Mouse (Mus musculus): ENCODE measurements at regions not wholly inside any gene's neighbourhood (a gene's known extent, or its start where the extent isn't known, plus 50 kb on each side); places are given as distances from the start of the nearest gene placed in this dataset.

- no peak overlapping the region for H3K4me2 ChIP-seq (ENCODE audit: insufficient read depth, low read depth, poor library complexity, severe bottlenecking)
- in situ Hi-C loops (cut with MboI; ENCODE audit: low pct_ligation_motif_present, low pct_unique_long_range_greater_than_20kb, low sequenced_read_pairs) (no loop called here), dilution Hi-C loops (cut with MboI; ENCODE audit: extremely low pct_ligation_motif_present, extremely low pct_unique_long_range_greater_than_20kb, low sequenced_read_pairs) (no loop called here)
- H3K36me3 ChIP-seq (replicated peaks in 1 of 2; ENCODE audit: control insufficient read depth in 1 of 2, insufficient read depth in 1 of 2, low read length in 1 of 2): no peaks in the 10 kb centered on the region
- no peaks in the 10 kb centered on the region for H3K79me2 ChIP-seq (replicated peaks; ENCODE audit: control insufficient read depth, extremely low read depth, insufficient read depth, poor library complexity, severe bottlenecking)
- H3K27me3 ChIP-seq (replicated peaks): no peaks in the 10 kb centered on the region
- H3K4me3 ChIP-seq (replicated peaks in 1 of 3; ENCODE audit: low read depth in 2 of 3, low read length in 2 of 3, poor library complexity in 1 of 3): no peak overlapping the region
- no peak overlapping the region for H3K9ac ChIP-seq (ENCODE audit: insufficient read depth, low read depth)
- H3K27ac ChIP-seq (ENCODE audit: insufficient read depth, low read depth): no peak overlapping the region
- DNase-seq (ENCODE audit: extremely low read depth): no peak
- H3K9me3 ChIP-seq (replicated peaks; ENCODE audit: low read length): no peaks in the 10 kb centered on the region
- TF ChIP-seq CHD2 (IDR thresholded peaks at IDR 0.05; ENCODE audit: low read length): no peak
- no peak for TF ChIP-seq MEF2A (IDR thresholded peaks at IDR 0.05; ENCODE audit: borderline replicate concordance, low read depth, low read length)
- no peak for TF ChIP-seq KAT2A (IDR thresholded peaks at IDR 0.05; ENCODE audit: insufficient replicate concordance, low read length)
- TF ChIP-seq MYC (IDR thresholded peaks at IDR 0.05; ENCODE audit: low read depth, low read length): 0 out of 2 replicates have a peak, but pooled peaks have one; percentile 23
- TF ChIP-seq ZMIZ1 (IDR thresholded peaks at IDR 0.05; ENCODE audit: low read depth, low read length): no peak
- TF ChIP-seq ZKSCAN1 (IDR thresholded peaks at IDR 0.05; ENCODE audit: borderline replicate concordance, low read depth, low read length): no peak
- no peak for TF ChIP-seq EP300 (IDR thresholded peaks at IDR 0.05; ENCODE audit: low read length)
- no peak for TF ChIP-seq TBP (conservative IDR thresholded peaks at IDR 0.05; ENCODE audit: low read depth, low read length)
- TF ChIP-seq TCF12 (IDR thresholded peaks at IDR 0.05; ENCODE audit: low read depth, low read length): no peak
- TF ChIP-seq MXI1 (IDR thresholded peaks at IDR 0.05; ENCODE audit: low read depth, low read length): peak; percentile 74
- no peak for TF ChIP-seq POLR2A (IDR thresholded peaks at IDR 0.05; ENCODE audit: low read depth, low read length)
- H3K4me1 ChIP-seq (ENCODE audit: control insufficient read depth in 1 of 2, insufficient read depth in 2 of 2): no peaks in the 10 kb centered on the region
These were observed 227.3 kb downstream of the Ets1 start for GRCm38 (mm10) chr9:32863286-32863685.

GRCm38 (mm10) chr9:32868936-32869335 lies 232.9 kb downstream of the Ets1 start:
- Histone ChIP-seq H3K9ac (ENCODE audit: insufficient read depth, low read depth) (no peak overlapping the region), H3K79me2 (replicated peaks; ENCODE audit: control insufficient read depth, extremely low read depth, insufficient read depth, poor library complexity, severe bottlenecking) (no peaks in the 10 kb centered on the region), H3K36me3 (replicated peaks in 1 of 2; ENCODE audit: control insufficient read depth in 1 of 2, insufficient read depth in 1 of 2, low read length in 1 of 2) (no peaks in the 10 kb centered on the region), H3K4me2 (ENCODE audit: insufficient read depth, low read depth, poor library complexity, severe bottlenecking) (no peak overlapping the region), H3K27me3 (replicated peaks) (no peaks in the 10 kb centered on the region), H3K9me3 (replicated peaks; ENCODE audit: low read length) (no peaks in the 10 kb centered on the region), H3K27ac (ENCODE audit: insufficient read depth, low read depth) (no peak overlapping the region), H3K4me1 (ENCODE audit: control insufficient read depth in 1 of 2, insufficient read depth in 2 of 2) (no peaks in the 10 kb centered on the region), H3K4me3 (replicated peaks in 1 of 3; ENCODE audit: low read depth in 2 of 3, low read length in 2 of 3, poor library complexity in 1 of 3) (no peak overlapping the region)
- no peak for DNase-seq (ENCODE audit: extremely low read depth)
- no peak for TF ChIP-seq MAX (IDR thresholded peaks at IDR 0.05; ENCODE audit: low read length)
- no peak for TF ChIP-seq ETS1 (conservative IDR thresholded peaks at IDR 0.05; ENCODE audit: low read depth, low read length)
- TF ChIP-seq ZMIZ1 (IDR thresholded peaks at IDR 0.05; ENCODE audit: low read depth, low read length): no peak
- no peak for TF ChIP-seq POLR2A (IDR thresholded peaks at IDR 0.05; ENCODE audit: low read depth, low read length)
- no peak for TF ChIP-seq CHD1 (IDR thresholded peaks at IDR 0.05; ENCODE audit: low read depth, low read length)
- dilution Hi-C loops (cut with MboI; ENCODE audit: extremely low pct_ligation_motif_present, extremely low pct_unique_long_range_greater_than_20kb, low sequenced_read_pairs) (no loop called here), in situ Hi-C loops (cut with MboI; ENCODE audit: low pct_ligation_motif_present, low pct_unique_long_range_greater_than_20kb, low sequenced_read_pairs) (no loop called here)

- Histone ChIP-seq H3K4me1 (ENCODE audit: control insufficient read depth in 1 of 2, insufficient read depth in 2 of 2) (peaks cover 0 to 18% of the 10 kb centered on the region in 2 experiments; a peak in 2 of 4 replicates), H3K27ac (ENCODE audit: insufficient read depth, low read depth) (no peak overlapping the region), H3K9ac (ENCODE audit: insufficient read depth, low read depth) (no peak overlapping the region), H3K9me3 (replicated peaks; ENCODE audit: low read length) (no peaks in the 10 kb centered on the region), H3K27me3 (replicated peaks) (no peaks in the 10 kb centered on the region), H3K4me2 (ENCODE audit: insufficient read depth, low read depth, poor library complexity, severe bottlenecking) (no peak overlapping the region), H3K4me3 (replicated peaks in 1 of 3; ENCODE audit: low read depth in 2 of 3, low read length in 2 of 3, poor library complexity in 1 of 3) (no peak overlapping the region), H3K79me2 (replicated peaks; ENCODE audit: control insufficient read depth, extremely low read depth, insufficient read depth, poor library complexity, severe bottlenecking) (no peaks in the 10 kb centered on the region), H3K36me3 (replicated peaks in 1 of 2; ENCODE audit: control insufficient read depth in 1 of 2, insufficient read depth in 1 of 2, low read length in 1 of 2) (no peaks in the 10 kb centered on the region)
- in situ Hi-C loops (cut with MboI; ENCODE audit: low pct_ligation_motif_present, low pct_unique_long_range_greater_than_20kb, low sequenced_read_pairs): no loop called here
- dilution Hi-C loops (cut with MboI; ENCODE audit: extremely low pct_ligation_motif_present, extremely low pct_unique_long_range_greater_than_20kb, low sequenced_read_pairs): no loop called here
- no peak for DNase-seq (ENCODE audit: extremely low read depth)
- TF ChIP-seq ZNF384 (IDR thresholded peaks at IDR 0.05; ENCODE audit: low read depth, low read length): no peak
- no peak for TF ChIP-seq TCF12 (IDR thresholded peaks at IDR 0.05; ENCODE audit: low read depth, low read length)
- TF ChIP-seq UBTF (IDR thresholded peaks at IDR 0.05; ENCODE audit: low read depth, low read length): no peak
- TF ChIP-seq MAZ (IDR thresholded peaks at IDR 0.05; ENCODE audit: low read depth, low read length): no peak
- TF ChIP-seq JUND (conservative IDR thresholded peaks at IDR 0.05; ENCODE audit: low read depth, low read length): no peak
- TF ChIP-seq CTCF (conservative IDR thresholded peaks at IDR 0.05 in 1 of 2, IDR thresholded peaks at IDR 0.05 in 1 of 2; ENCODE audit: low read depth in 2 of 2, low read length in 2 of 2): no peak
- TF ChIP-seq TBP (conservative IDR thresholded peaks at IDR 0.05; ENCODE audit: low read depth, low read length): no peak
- TF ChIP-seq ELF1 (IDR thresholded peaks at IDR 0.05; ENCODE audit: low read depth, low read length): no peak
- TF ChIP-seq SIN3A (IDR thresholded peaks at IDR 0.05; ENCODE audit: low read length): no peak
- no peak for TF ChIP-seq NELFE (IDR thresholded peaks at IDR 0.05; ENCODE audit: low read depth, low read length)
- TF ChIP-seq JUN (IDR thresholded peaks at IDR 0.05; ENCODE audit: insufficient read depth, low read depth, low read length): no peak
- no peak for TF ChIP-seq USF1 (IDR thresholded peaks at IDR 0.05; ENCODE audit: low read depth, low read length)
- no peak for TF ChIP-seq CHD1 (IDR thresholded peaks at IDR 0.05; ENCODE audit: low read depth, low read length)
- TF ChIP-seq IRF4 (IDR thresholded peaks at IDR 0.05; ENCODE audit: low read depth, low read length): no peak
- no peak for TF ChIP-seq CHD2 (IDR thresholded peaks at IDR 0.05; ENCODE audit: low read length)
- TF ChIP-seq ZC3H11A (IDR thresholded peaks at IDR 0.05; ENCODE audit: low read depth, low read length): no peak
These were observed 238.4 kb downstream of the Ets1 start for GRCm38 (mm10) chr9:32874306-32874875.
